Mouse (Mus musculus): ENCODE results near the gene Pnma1. TPM values are rescaled to one million over a fixed set of nuclear protein-coding genes. Genes with fewer than 3 reads are reported as not detected.
A peak's percentile ranks its signal among the peaks of the same experiment; 100 is the strongest.

Gene Pnma1
- polyA plus RNA-seq, 1 experiment, result 3.2 TPM

- DNase-seq (ENCODE audit: low read depth), result no peak
- TF ChIP-seq POLR2A (IDR thresholded peaks at IDR 0.05; ENCODE audit: borderline replicate concordance, extremely low read depth, insufficient read depth, insufficient read length, poor library complexity, severe bottlenecking) (no peak), CTCF (IDR thresholded peaks at IDR 0.05; ENCODE audit: borderline replicate concordance, extremely low read depth, insufficient read depth, insufficient read length) (no peak)
These were observed 4.3 kb upstream of the Pnma1 start for GRCm38 (mm10) chr12:84152352-84153190.

GRCm38 (mm10) chr12:84151911-84152310 lies 3.6 kb upstream of the Pnma1 start:
- TF ChIP-seq POLR2A (IDR thresholded peaks at IDR 0.05; ENCODE audit: borderline replicate concordance, extremely low read depth, insufficient read depth, insufficient read length, poor library complexity, severe bottlenecking) (no peak), CTCF (IDR thresholded peaks at IDR 0.05; ENCODE audit: borderline replicate concordance, extremely low read depth, insufficient read depth, insufficient read length) (no peak)
- no peak for DNase-seq (ENCODE audit: low read depth)

- DNase-seq (ENCODE audit: low read depth), result no peak
- TF ChIP-seq POLR2A (IDR thresholded peaks at IDR 0.05; ENCODE audit: borderline replicate concordance, extremely low read depth, insufficient read depth, insufficient read length, poor library complexity, severe bottlenecking) (no peak), CTCF (IDR thresholded peaks at IDR 0.05; ENCODE audit: borderline replicate concordance, extremely low read depth, insufficient read depth, insufficient read length) (no peak)
These were observed 2.7 kb upstream of the Pnma1 start for GRCm38 (mm10) chr12:84150976-84151375.

DNA sequence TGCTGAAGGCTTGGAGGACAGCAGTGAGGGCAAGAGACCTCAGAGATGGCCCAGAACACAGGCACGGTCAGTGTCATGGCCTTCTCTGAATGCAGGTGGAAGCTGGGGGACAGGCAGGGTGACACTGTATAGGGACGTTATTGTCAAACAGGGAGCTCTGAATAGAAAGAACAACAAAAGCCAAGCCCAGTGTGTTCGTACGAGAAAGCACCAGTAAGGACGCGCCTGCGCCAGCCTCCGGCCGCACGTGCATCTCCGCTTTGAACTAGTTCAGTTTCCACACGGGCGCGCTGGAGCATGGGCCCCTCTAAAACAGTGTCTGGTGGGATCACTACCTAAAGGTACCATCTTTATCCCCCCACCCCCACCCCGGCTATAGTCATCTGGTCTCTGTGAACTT lies 1.7 kb upstream of the Pnma1 start:
- TF ChIP-seq CTCF (IDR thresholded peaks at IDR 0.05; ENCODE audit: borderline replicate concordance, extremely low read depth, insufficient read depth, insufficient read length) (no peak), POLR2A (IDR thresholded peaks at IDR 0.05; ENCODE audit: borderline replicate concordance, extremely low read depth, insufficient read depth, insufficient read length, poor library complexity, severe bottlenecking) (no peak)
- peak; percentile 45 for DNase-seq (ENCODE audit: low read depth)

DNA sequence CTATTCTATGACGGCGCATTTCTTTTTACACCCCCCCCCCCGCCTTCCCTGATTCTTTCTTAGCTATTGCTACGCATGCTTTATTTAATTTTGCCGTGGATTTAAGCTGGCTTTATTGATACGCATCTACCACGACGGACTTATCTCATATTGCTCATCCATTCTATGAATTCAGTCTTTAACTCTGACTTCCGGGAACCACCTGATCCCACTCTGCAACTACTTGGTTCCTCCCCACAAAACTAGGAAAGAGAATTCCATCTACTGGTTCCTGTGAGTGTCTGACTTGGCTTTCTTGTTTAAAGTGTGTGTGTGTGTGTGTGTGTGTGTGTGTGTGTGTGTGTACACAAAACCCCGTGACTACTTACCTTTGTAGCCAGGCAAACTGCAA lies 328 bp upstream of the Pnma1 start:
- TF ChIP-seq CTCF (IDR thresholded peaks at IDR 0.05; ENCODE audit: borderline replicate concordance, extremely low read depth, insufficient read depth, insufficient read length), result no peak
- TF ChIP-seq POLR2A (IDR thresholded peaks at IDR 0.05; ENCODE audit: borderline replicate concordance, extremely low read depth, insufficient read depth, insufficient read length, poor library complexity, severe bottlenecking), result no peak
- DNase-seq (ENCODE audit: low read depth), result no peak

- no peak for TF ChIP-seq POLR2A (IDR thresholded peaks at IDR 0.05; ENCODE audit: borderline replicate concordance, extremely low read depth, insufficient read depth, insufficient read length, poor library complexity, severe bottlenecking)
- TF ChIP-seq CTCF (IDR thresholded peaks at IDR 0.05; ENCODE audit: borderline replicate concordance, extremely low read depth, insufficient read depth, insufficient read length), result no peak
- DNase-seq (ENCODE audit: low read depth), result no peak
These were observed 5.8 kb downstream of the Pnma1 start for GRCm38 (mm10) chr12:84142281-84143050.

GRCm38 (mm10) chr12:84141271-84141670 lies 7.0 kb downstream of the Pnma1 start:
- TF ChIP-seq POLR2A (IDR thresholded peaks at IDR 0.05; ENCODE audit: borderline replicate concordance, extremely low read depth, insufficient read depth, insufficient read length, poor library complexity, severe bottlenecking), result no peak
- DNase-seq (ENCODE audit: low read depth), result no peak

GRCm38 (mm10) chr12:84140135-84140534 lies 8.2 kb downstream of the Pnma1 start:
- TF ChIP-seq CTCF (IDR thresholded peaks at IDR 0.05; ENCODE audit: borderline replicate concordance, extremely low read depth, insufficient read depth, insufficient read length) (no peak), POLR2A (IDR thresholded peaks at IDR 0.05; ENCODE audit: borderline replicate concordance, extremely low read depth, insufficient read depth, insufficient read length, poor library complexity, severe bottlenecking) (no peak)
- DNase-seq (ENCODE audit: low read depth), result no peak

GRCm38 (mm10) chr12:84137131-84137530 lies 11.2 kb downstream of the Pnma1 start:
- no peak for DNase-seq (ENCODE audit: low read depth)
- TF ChIP-seq CTCF (IDR thresholded peaks at IDR 0.05; ENCODE audit: borderline replicate concordance, extremely low read depth, insufficient read depth, insufficient read length), result no peak
- no peak for TF ChIP-seq POLR2A (IDR thresholded peaks at IDR 0.05; ENCODE audit: borderline replicate concordance, extremely low read depth, insufficient read depth, insufficient read length, poor library complexity, severe bottlenecking)

- TF ChIP-seq POLR2A (IDR thresholded peaks at IDR 0.05; ENCODE audit: borderline replicate concordance, extremely low read depth, insufficient read depth, insufficient read length, poor library complexity, severe bottlenecking), result no peak
- peak; percentile 55; the same call in 1 of the 2 replicates for TF ChIP-seq CTCF (IDR thresholded peaks at IDR 0.05; ENCODE audit: borderline replicate concordance, extremely low read depth, insufficient read depth, insufficient read length)
- peak; percentile 15 for DNase-seq (ENCODE audit: low read depth)
These were observed 16.0 kb downstream of the Pnma1 start for GRCm38 (mm10) chr12:84132265-84132664.

DNA sequence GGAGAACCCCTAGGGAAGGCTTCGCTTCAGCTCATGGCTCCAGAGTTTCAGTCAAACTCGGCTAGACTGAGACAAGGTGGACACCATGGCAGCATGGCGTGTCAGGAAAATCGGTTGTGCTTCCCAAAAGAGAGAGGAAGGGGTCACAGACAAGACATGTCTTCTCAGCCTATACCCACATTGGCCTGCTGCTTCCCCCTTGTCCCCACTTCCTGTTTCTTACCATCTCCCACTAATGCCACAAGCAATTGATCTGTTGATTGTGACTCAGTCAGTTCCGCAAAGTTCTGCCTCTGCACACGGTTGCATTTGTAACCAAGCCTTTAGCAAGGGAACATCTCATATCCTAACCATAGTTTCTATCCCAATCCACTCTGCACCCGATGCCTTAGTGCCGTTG lies 18.4 kb downstream of the Pnma1 start:
- DNase-seq (ENCODE audit: low read depth), result no peak
- TF ChIP-seq POLR2A (IDR thresholded peaks at IDR 0.05; ENCODE audit: borderline replicate concordance, extremely low read depth, insufficient read depth, insufficient read length, poor library complexity, severe bottlenecking), result no peak
- no peak for TF ChIP-seq CTCF (IDR thresholded peaks at IDR 0.05; ENCODE audit: borderline replicate concordance, extremely low read depth, insufficient read depth, insufficient read length)
